ENCODE assay signal across 8 mouse cellular contexts in genomic region chr8:71484736-71485135, GRCm38 (mm10). TPM values are rescaled to one million over a fixed set of nuclear protein-coding genes. Genes with fewer than 3 reads are reported as not detected.
DNase-seq lines count a peak whose midpoint lies in the region; ATAC-seq and TF ChIP-seq lines count a peak whose summit lies in the region.

No protein-coding gene starts in this region.

- peak overlapping the region; percentile 89; the same call in 1 of the 2 replicates for H3K9ac ChIP-seq in kidney, embryonic 14.5 days (ENCODE audit: low read depth, low read length)
- no peak overlapping the region; the same call in 1 of the 2 replicates for H3K9ac ChIP-seq in embryonic facial prominence, embryonic 12.5 days
- peak overlapping the region; percentile 94 for H3K9ac ChIP-seq in hindbrain, postnatal 0 days (replicated peaks; ENCODE audit: low read length)
- H3K9ac ChIP-seq in midbrain, postnatal 0 days (replicated peaks; ENCODE audit: low read length, poor library complexity, severe bottlenecking): peak overlapping the region; percentile 95; the same call in 1 of the 2 replicates

- H3K27ac ChIP-seq in kidney, embryonic 14.5 days (ENCODE audit: low read depth, low read length): no peak overlapping the region
- no peak overlapping the region for H3K27ac ChIP-seq in embryonic facial prominence, embryonic 12.5 days
- peak overlapping the region; percentile 82; the same call in 1 of the 2 replicates for H3K27ac ChIP-seq in hindbrain, postnatal 0 days
- no peak overlapping the region for H3K27ac ChIP-seq in midbrain, postnatal 0 days (ENCODE audit: low read depth, low read length)

- peak overlapping the region; percentile 62 for H3K4me2 ChIP-seq in kidney, embryonic 14.5 days (replicated peaks; ENCODE audit: low read depth, low read length)
- peak overlapping the region; percentile 84 for H3K4me2 ChIP-seq in embryonic facial prominence, embryonic 12.5 days (replicated peaks)
- peak overlapping the region; percentile 90 for H3K4me2 ChIP-seq in hindbrain, postnatal 0 days (ENCODE audit: low read depth, low read length)
- H3K4me2 ChIP-seq in midbrain, postnatal 0 days (ENCODE audit: low read depth, low read length, poor library complexity, severe bottlenecking): peak overlapping the region; percentile 88

- 95% methylated on average over 19 of the region's 19 CpGs for WGBS in kidney, embryonic 14.5 days
- WGBS in embryonic facial prominence, embryonic 12.5 days: 95% methylated on average over 19 of the region's 19 CpGs
- 93% methylated on average over 19 of the region's 19 CpGs for WGBS in hindbrain, postnatal 0 days
- WGBS in midbrain, postnatal 0 days: 95% methylated on average over 19 of the region's 19 CpGs

- peak overlapping the region; percentile 83; the same call in 1 of the 2 replicates for H3K4me3 ChIP-seq in kidney, embryonic 14.5 days (ENCODE audit: low read length)
- H3K4me3 ChIP-seq in embryonic facial prominence, embryonic 12.5 days: peak overlapping the region; percentile 74
- peak overlapping the region; percentile 92 for H3K4me3 ChIP-seq in hindbrain, postnatal 0 days (ENCODE audit: low read length)
- peak overlapping the region; percentile 95 for H3K4me3 ChIP-seq in midbrain, postnatal 0 days (ENCODE audit: low read depth, low read length)

- peaks cover 14% of the 10 kb centered on the region for H3K4me1 ChIP-seq in kidney, embryonic 14.5 days (ENCODE audit: control insufficient read depth, insufficient read depth, low read length)
- H3K4me1 ChIP-seq in embryonic facial prominence, embryonic 12.5 days: peaks cover 22% of the 10 kb centered on the region
- peaks cover 12% of the 10 kb centered on the region for H3K4me1 ChIP-seq in hindbrain, postnatal 0 days (ENCODE audit: insufficient read depth, low read length)
- 0 out of 2 replicates have a peak, but pooled peaks cover 12% of the 10 kb centered on the region for H3K4me1 ChIP-seq in midbrain, postnatal 0 days (ENCODE audit: insufficient read depth, low read length)

- H3K27me3 ChIP-seq in kidney, embryonic 14.5 days (ENCODE audit: control insufficient read depth, insufficient read depth, low read length): no peaks in the 10 kb centered on the region
- H3K27me3 ChIP-seq in embryonic facial prominence, embryonic 12.5 days: no peaks in the 10 kb centered on the region
- no peaks in the 10 kb centered on the region for H3K27me3 ChIP-seq in hindbrain, postnatal 0 days (ENCODE audit: insufficient read depth, low read length)
- no peaks in the 10 kb centered on the region for H3K27me3 ChIP-seq in midbrain, postnatal 0 days (ENCODE audit: insufficient read depth, low read length)

- DNase-seq in kidney, adult 9 months: no peak
- no peak for DNase-seq in hindbrain, postnatal 0 days (ENCODE audit: low spot score)
- no peak for DNase-seq in midbrain, postnatal 0 days (ENCODE audit: low spot score)
- DNase-seq in right cerebral cortex, postnatal 4 days: no peak
- no peak for DNase-seq in right cerebral cortex, adult 2 months (ENCODE audit: low spot score in 2 of 2)
- no peak for DNase-seq in layer of hippocampus, adult 8-10 months (ENCODE audit: low spot score in 2 of 2)

- peaks cover 9% of the 10 kb centered on the region; the same call in 1 of the 2 replicates for H3K36me3 ChIP-seq in kidney, embryonic 14.5 days (ENCODE audit: control insufficient read depth, insufficient read depth, low read length)
- peaks cover 41% of the 10 kb centered on the region for H3K36me3 ChIP-seq in embryonic facial prominence, embryonic 12.5 days
- peaks cover 15% of the 10 kb centered on the region; the same call in 1 of the 2 replicates for H3K36me3 ChIP-seq in hindbrain, postnatal 0 days (ENCODE audit: insufficient read depth, low read length)
- H3K36me3 ChIP-seq in midbrain, postnatal 0 days (ENCODE audit: insufficient read depth, low read length): peaks cover 34% of the 10 kb centered on the region

- TF ChIP-seq CTCF in hindbrain, postnatal 0 days (IDR thresholded peaks at IDR 0.05; ENCODE audit: low read depth): no peak
- TF ChIP-seq CTCF in midbrain, postnatal 0 days (IDR thresholded peaks at IDR 0.05): no peak

- ATAC-seq in kidney, embryonic 14.5 days (ENCODE audit: low FRiP score, low TSS enrichment): no peak
- ATAC-seq in embryonic facial prominence, embryonic 12.5 days (ENCODE audit: insufficient number of reproducible peaks, insufficient read depth, low FRiP score, low TSS enrichment): no peak
- ATAC-seq in hindbrain, postnatal 0 days: no peak
- no peak for ATAC-seq in midbrain, postnatal 0 days (ENCODE audit: low FRiP score)

- no peaks in the 10 kb centered on the region for H3K9me3 ChIP-seq in kidney, embryonic 14.5 days (ENCODE audit: control insufficient read depth, low read length)
- H3K9me3 ChIP-seq in embryonic facial prominence, embryonic 12.5 days: no peaks in the 10 kb centered on the region
- H3K9me3 ChIP-seq in hindbrain, postnatal 0 days (ENCODE audit: low read length): no peaks in the 10 kb centered on the region
- no peaks in the 10 kb centered on the region for H3K9me3 ChIP-seq in midbrain, postnatal 0 days (ENCODE audit: low read length)

RNA-seq across cellular contexts. Expression of gene Ano8, which starts 1.0 kb away (rescaled TPM):
- 2.9 and 3.4 TPM in 2 replicates for polyA plus RNA-seq in kidney, embryonic 14.5 days (2014; fragmentation: Nextera tagmentation; extraction: Ambion mirVana)
- 9.6 and 10.7 TPM in 2 replicates for polyA plus RNA-seq in embryonic facial prominence, embryonic 12.5 days (2016; fragmentation: Nextera tagmentation; extraction: Ambion mirVana)
- total RNA-seq in hindbrain, postnatal 0 days (2014; rRNA removed): 78.6 and 80.5 TPM in 2 replicates
- polyA plus RNA-seq in hindbrain, postnatal 0 days (2015; fragmentation: Nextera tagmentation; extraction: Ambion mirVana): 4.7 and 5.3 TPM in 2 replicates
- 81.6 and 82.2 TPM in 2 replicates for total RNA-seq in midbrain, postnatal 0 days (2014; rRNA removed)
- polyA plus RNA-seq in midbrain, postnatal 0 days (2015; fragmentation: Nextera tagmentation; extraction: Ambion mirVana): 5.4 and 5.6 TPM in 2 replicates
- 10 to 100 TPM; 48.4 to 55.9 (median 51.6) TPM for total RNA-seq in layer of hippocampus, adult 8-10 months (2022)

RNA-seq across cellular contexts. Expression of gene Gtpbp3, which starts 3.2 kb away (rescaled TPM):
- 6.6 and 8.4 TPM in 2 replicates for polyA plus RNA-seq in kidney, embryonic 14.5 days (2014; fragmentation: Nextera tagmentation; extraction: Ambion mirVana)
- 23.0 and 25.0 TPM in 2 replicates for polyA plus RNA-seq in embryonic facial prominence, embryonic 12.5 days (2016; fragmentation: Nextera tagmentation; extraction: Ambion mirVana)
- 36.1 and 58.5 TPM in 2 replicates for total RNA-seq in hindbrain, postnatal 0 days (2014; rRNA removed)
- polyA plus RNA-seq in hindbrain, postnatal 0 days (2015; fragmentation: Nextera tagmentation; extraction: Ambion mirVana): 12.1 and 15.5 TPM in 2 replicates
- 28.0 and 31.5 TPM in 2 replicates for total RNA-seq in midbrain, postnatal 0 days (2014; rRNA removed)
- 11.4 and 11.5 TPM in 2 replicates for polyA plus RNA-seq in midbrain, postnatal 0 days (2015; fragmentation: Nextera tagmentation; extraction: Ambion mirVana)
- total RNA-seq in layer of hippocampus, adult 8-10 months (2022): 10 to 100 TPM; 28.8 to 42.3 (median 32.5) TPM

RNA-seq across cellular contexts. Expression of gene Dda1, which starts 15.7 kb away (rescaled TPM):
- 106 and 113 TPM in 2 replicates for polyA plus RNA-seq in kidney, embryonic 14.5 days (2014; fragmentation: Nextera tagmentation; extraction: Ambion mirVana)
- polyA plus RNA-seq in embryonic facial prominence, embryonic 12.5 days (2016; fragmentation: Nextera tagmentation; extraction: Ambion mirVana): 108 and 117 TPM in 2 replicates
- 191 and 195 TPM in 2 replicates for total RNA-seq in hindbrain, postnatal 0 days (2014; rRNA removed)
- 241 and 246 TPM in 2 replicates for polyA plus RNA-seq in hindbrain, postnatal 0 days (2015; fragmentation: Nextera tagmentation; extraction: Ambion mirVana)
- 187 and 211 TPM in 2 replicates for total RNA-seq in midbrain, postnatal 0 days (2014; rRNA removed)
- 267 and 269 TPM in 2 replicates for polyA plus RNA-seq in midbrain, postnatal 0 days (2015; fragmentation: Nextera tagmentation; extraction: Ambion mirVana)
- total RNA-seq in layer of hippocampus, adult 8-10 months (2022): 10 to 100 TPM; 74.9 to 82.2 (median 79.0) TPM

RNA-seq across cellular contexts. Expression of gene Mrpl34, which starts 20.0 kb away (rescaled TPM):
- 178 and 192 TPM in 2 replicates for polyA plus RNA-seq in kidney, embryonic 14.5 days (2014; fragmentation: Nextera tagmentation; extraction: Ambion mirVana)
- 169 TPM in 2 replicates for polyA plus RNA-seq in embryonic facial prominence, embryonic 12.5 days (2016; fragmentation: Nextera tagmentation; extraction: Ambion mirVana)
- 77.9 and 127 TPM in 2 replicates for total RNA-seq in hindbrain, postnatal 0 days (2014; rRNA removed)
- polyA plus RNA-seq in hindbrain, postnatal 0 days (2015; fragmentation: Nextera tagmentation; extraction: Ambion mirVana): 155 and 164 TPM in 2 replicates
- total RNA-seq in midbrain, postnatal 0 days (2014; rRNA removed): 105 and 119 TPM in 2 replicates
- 163 and 165 TPM in 2 replicates for polyA plus RNA-seq in midbrain, postnatal 0 days (2015; fragmentation: Nextera tagmentation; extraction: Ambion mirVana)
- total RNA-seq in layer of hippocampus, adult 8-10 months (2022): 10 to 100 TPM; 38.6 to 47.2 (median 46.2) TPM

RNA-seq across cellular contexts. Expression of gene Abhd8, which starts 21.3 kb away (rescaled TPM):
- polyA plus RNA-seq in kidney, embryonic 14.5 days (2014; fragmentation: Nextera tagmentation; extraction: Ambion mirVana): 26.5 and 32.5 TPM in 2 replicates
- polyA plus RNA-seq in embryonic facial prominence, embryonic 12.5 days (2016; fragmentation: Nextera tagmentation; extraction: Ambion mirVana): 89.4 and 92.7 TPM in 2 replicates
- 325 and 330 TPM in 2 replicates for total RNA-seq in hindbrain, postnatal 0 days (2014; rRNA removed)
- 190 and 195 TPM in 2 replicates for polyA plus RNA-seq in hindbrain, postnatal 0 days (2015; fragmentation: Nextera tagmentation; extraction: Ambion mirVana)
- total RNA-seq in midbrain, postnatal 0 days (2014; rRNA removed): 289 and 323 TPM in 2 replicates
- 205 and 213 TPM in 2 replicates for polyA plus RNA-seq in midbrain, postnatal 0 days (2015; fragmentation: Nextera tagmentation; extraction: Ambion mirVana)
- total RNA-seq in layer of hippocampus, adult 8-10 months (2022): 100 to 1,000 TPM; 200 to 255 (median 229) TPM
